ENCODE assay signal across 25 mouse cellular contexts in the genomic region with DNA sequence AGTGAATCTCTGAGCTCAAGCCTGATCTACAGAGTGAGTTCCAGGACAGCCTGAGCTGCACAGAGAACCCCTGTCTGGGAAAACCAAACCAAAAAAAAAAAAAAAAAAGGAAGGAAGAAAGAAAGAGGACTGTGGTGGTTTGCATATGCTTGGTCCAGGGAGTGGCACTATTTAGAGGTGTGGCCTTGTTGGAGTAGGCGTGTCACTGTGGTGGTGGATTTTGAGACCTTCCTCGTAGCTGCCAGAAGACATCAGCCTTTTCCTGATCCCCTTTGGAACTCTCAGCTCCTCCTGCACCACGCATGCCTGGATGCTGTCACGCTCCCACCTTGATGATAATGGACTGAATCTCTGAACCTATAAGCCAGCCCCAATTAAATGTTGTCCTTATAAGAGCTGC. TPM values are rescaled to one million over a fixed set of nuclear protein-coding genes. Genes with fewer than 3 reads are reported as not detected.
"Had no signal": no experiment of that assay in that cellular context is flagged by ENCODE, and none has a peak within 500 bp of the region (broad histone marks: within the 10 kb centered on the region; RNA-seq: fewer than 3 reads in every experiment).

No protein-coding gene starts in this region.

- H3K4me3 ChIP-seq: megakaryocyte, embryonic 14.5 days; midbrain, embryonic 13.5 days; midbrain, embryonic 15.5 days; neural tube, embryonic 12.5 days had no signal

- H3K27ac ChIP-seq: macrophage; midbrain, embryonic 13.5 days; midbrain, embryonic 15.5 days; neural tube, embryonic 12.5 days had no signal

- H3K36me3 ChIP-seq: midbrain, embryonic 15.5 days had no signal

- H3K27me3 ChIP-seq: megakaryocyte, embryonic 14.5 days; midbrain, embryonic 13.5 days; midbrain, embryonic 15.5 days; neural tube, embryonic 12.5 days had no signal

- H3K4me2 ChIP-seq: lung, embryonic 14.5 days; midbrain, embryonic 11.5 days; midbrain, embryonic 13.5 days; midbrain, embryonic 15.5 days; neural tube, embryonic 12.5 days had no signal

- DNase-seq: lung, adult 18-20 months; lung, embryonic 14.5 days; lung, postnatal 10 days; lung, postnatal 36 days; right cerebral cortex, postnatal 14 days; right cerebral cortex, postnatal 4 days; spleen, adult 18-20 months; thymus, adult 18-20 months; thymus, postnatal 14 days; thymus, postnatal 36 days had no signal

- ATAC-seq: midbrain, embryonic 13.5 days; midbrain, embryonic 15.5 days had no signal

- H3K9ac ChIP-seq: lung, embryonic 14.5 days; midbrain, embryonic 13.5 days; midbrain, embryonic 15.5 days; neural tube, embryonic 12.5 days had no signal

- H3K4me1 ChIP-seq: midbrain, embryonic 13.5 days; midbrain, embryonic 15.5 days; neural tube, embryonic 12.5 days had no signal

- H3K9me3 ChIP-seq: megakaryocyte, embryonic 14.5 days; midbrain, embryonic 13.5 days; midbrain, embryonic 15.5 days; neural tube, embryonic 12.5 days had no signal

RNA-seq across cellular contexts. Expression of gene Lipt1, which starts 11.9 kb away (rescaled TPM):
- total RNA-seq: monocyte, adult 5-6 weeks had no signal

RNA-seq across cellular contexts. Expression of gene Lyg2, which starts 32.9 kb away (rescaled TPM):
- total RNA-seq: megakaryocyte progenitor cell, adult 5-6 weeks; midbrain, postnatal 0 days; monocyte, adult 5-6 weeks; neutrophil, adult 5-6 weeks had no signal
- polyA plus RNA-seq: lung, embryonic 14.5 days; lung, embryonic 16.5 days; macrophage; midbrain, embryonic 11.5 days; midbrain, embryonic 13.5 days; midbrain, embryonic 15.5 days; neural tube, embryonic 12.5 days; neural tube, embryonic 14.5 days; small intestine, adult 2 months; stomach, embryonic 14.5 days; stomach, embryonic 16.5 days had no signal
